Mouse (Mus musculus) adrenal gland, adult 2 months (tissue): ENCODE data around the gene Clpb. TPM values are rescaled to one million over a fixed set of nuclear protein-coding genes. Genes with fewer than 3 reads are reported as not detected.

Experiments used
- DNase-seq: peaks from one replicate; pipeline ENCODE4 v3.0.0; 2021
- polyA plus RNA-seq: library from polyadenylated mRNA; depleted of rRNA; stranded (reverse); fragments of >200 nt; gene quantifications from 2 replicates; pipeline ENCODE4 v1.2.3, GENCODE M21; 2012
- total RNA-seq, 2 experiments: library from RNA; stranded (reverse); gene quantifications; 2 replicates each; pipeline ENCODE4 v1.2.3; 2021

Clpb gene
- total and polyA plus RNA-seq, 3 experiments = 27.8 to 89.5 (median 87.6) TPM

- peak; percentile 79 for DNase-seq
These were observed 158.4 kb downstream of the Clpb start for GRCm38 (mm10) chr7:101821571-101822501.

- peak; percentile 73 for DNase-seq
These were observed 159.7 kb downstream of the Clpb start for GRCm38 (mm10) chr7:101822836-101823757.

- DNase-seq = peak; percentile 24
These were observed 160.6 kb downstream of the Clpb start for GRCm38 (mm10) chr7:101823758-101824630.

GRCm38 (mm10) chr7:101830373-101830772, 166.9 kb downstream of the Clpb start:
- no peak for DNase-seq

GRCm38 (mm10) chr7:101831437-101831836, 168.0 kb downstream of the Clpb start:
- DNase-seq = no peak

- DNase-seq = no peak
These were observed 168.9 kb downstream of the Clpb start for GRCm38 (mm10) chr7:101832372-101832771.

- no peak for DNase-seq
These were observed 169.9 kb downstream of the Clpb start for GRCm38 (mm10) chr7:101833352-101833751.

GRCm38 (mm10) chr7:101833916-101834584, 170.6 kb downstream of the Clpb start:
- DNase-seq = no peak

GRCm38 (mm10) chr7:101834903-101835302, 171.5 kb downstream of the Clpb start:
- no peak for DNase-seq

- DNase-seq = no peak
These were observed 172.2 kb downstream of the Clpb start for GRCm38 (mm10) chr7:101835457-101836109.

- peak; percentile 83 for DNase-seq
These were observed 173.1 kb downstream of the Clpb start for GRCm38 (mm10) chr7:101836271-101837153.

GRCm38 (mm10) chr7:101837154-101837605, 173.7 kb downstream of the Clpb start:
- DNase-seq = no peak

- peak; percentile 96 for DNase-seq
These were observed 174.4 kb downstream of the Clpb start, which contains the start of gene Inppl1 for GRCm38 (mm10) chr7:101837606-101838471. TSS of gene Inppl1 (minus strand) at chr7:101838229.

- DNase-seq = no peak
These were observed 180.8 kb downstream of the Clpb start for GRCm38 (mm10) chr7:101844186-101844585.
